Mouse (Mus musculus) regulatory T cell (primary cell): ENCODE measurements at regions not wholly inside any gene's neighbourhood (a gene's known extent, or its start where the extent isn't known, plus 50 kb on each side); places are given as distances from the start of the nearest gene placed in this dataset.
"Not testable (repeated sequence)": the region's sequence is repeated elsewhere in the genome, so short reads cannot be mapped to it uniquely, and the experiment has no call there.

Source experiments
- in situ Hi-C: fragments of 300-600 bp; cut with MboI, MseI; formaldehyde crosslinking; loops from one replicate; pipeline ENCODE4 v1.15.1; 2025; ENCODE audit warnings: high pct_unique_total_duplicates

- in situ Hi-C loops: not testable (repeated sequence)
Measured at GRCm38 (mm10) chr12:82056782-82057611, 112.1 kb upstream of the Sipa1l1 start.

GRCm38 (mm10) chr12:82064986-82065385, 104.1 kb upstream of the Sipa1l1 start:
- in situ Hi-C loops: no loop called here

DNA sequence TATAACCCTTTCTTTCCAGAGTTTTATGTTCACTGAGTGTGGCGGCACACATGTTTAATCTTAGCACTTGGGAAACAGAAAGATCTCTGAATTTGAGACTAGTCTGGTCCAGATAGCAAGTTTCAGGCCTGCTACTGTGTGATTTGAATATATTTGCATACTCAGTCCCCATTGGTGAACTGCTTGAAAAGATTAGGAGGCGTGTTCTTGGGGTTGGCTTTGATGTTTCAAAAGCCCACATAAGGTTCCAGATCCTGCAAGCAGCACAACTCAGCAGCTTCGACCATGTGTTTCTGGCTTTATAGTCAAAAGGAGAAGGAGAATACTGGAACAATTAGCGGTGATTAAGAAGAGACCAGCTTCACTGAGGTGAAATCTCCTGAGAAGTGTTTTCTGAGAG, 102.3 kb upstream of the Sipa1l1 start:
- in situ Hi-C loops: no loop called here

DNA sequence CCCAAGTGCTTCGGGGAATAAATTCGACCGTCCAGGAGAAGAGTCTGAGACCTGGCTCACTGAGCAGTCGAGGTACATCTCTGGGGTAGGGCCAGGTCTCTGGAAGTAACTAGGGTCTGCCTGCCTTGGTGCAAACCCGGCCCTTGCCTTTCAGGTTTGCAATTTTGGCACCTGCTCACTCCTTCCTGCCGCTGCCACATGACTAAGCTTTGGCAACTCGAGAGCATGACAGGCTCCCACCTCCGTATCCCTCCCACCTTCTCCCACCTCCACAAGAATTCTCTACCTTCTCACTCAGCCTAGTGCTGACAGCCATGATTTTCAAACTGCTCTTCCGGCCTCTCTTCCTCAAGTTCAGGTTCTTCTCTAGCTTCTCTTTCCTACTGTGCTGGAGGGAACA, 99.5 kb upstream of the Sipa1l1 start:
- in situ Hi-C loops: loop anchor here (5.0 kb wide), 1 partner anchor 42 kb away; no protein-coding TSS in a partner anchor

DNA sequence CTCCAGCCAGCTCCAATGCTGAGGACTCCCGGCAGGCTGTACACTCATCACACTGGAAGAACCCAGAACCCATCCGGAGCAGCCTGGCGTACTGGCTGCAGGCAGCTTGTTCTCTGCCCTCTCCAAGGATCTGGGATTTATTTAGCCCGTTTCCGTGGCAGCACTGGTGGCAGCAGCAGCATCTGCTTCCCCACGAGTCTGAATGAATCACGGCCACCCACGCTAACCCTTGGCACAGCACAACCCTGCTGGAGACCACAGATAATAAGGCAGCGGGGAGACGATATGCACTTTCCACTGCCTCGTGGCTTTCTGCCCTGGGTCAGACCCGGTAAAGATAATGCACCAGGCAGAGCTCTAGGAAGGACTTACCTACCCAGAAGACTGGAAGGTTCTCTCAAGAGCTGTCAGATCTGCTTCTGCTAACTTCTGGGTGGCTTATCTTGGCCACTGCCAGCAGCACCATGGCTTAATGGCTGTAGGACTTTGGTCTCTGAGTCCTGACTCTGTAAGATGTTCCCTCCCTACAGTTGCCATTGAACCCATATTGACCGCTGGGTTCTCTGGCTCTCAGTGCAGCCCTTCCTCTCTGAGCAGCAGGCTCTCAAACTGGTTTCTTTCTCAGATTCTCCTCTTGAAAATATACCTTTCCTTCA, 96.2 kb upstream of the Sipa1l1 start:
- in situ Hi-C loops: loop anchor here (5.0 kb wide), 1 partner anchor 46 kb away; no protein-coding TSS in a partner anchor

DNA sequence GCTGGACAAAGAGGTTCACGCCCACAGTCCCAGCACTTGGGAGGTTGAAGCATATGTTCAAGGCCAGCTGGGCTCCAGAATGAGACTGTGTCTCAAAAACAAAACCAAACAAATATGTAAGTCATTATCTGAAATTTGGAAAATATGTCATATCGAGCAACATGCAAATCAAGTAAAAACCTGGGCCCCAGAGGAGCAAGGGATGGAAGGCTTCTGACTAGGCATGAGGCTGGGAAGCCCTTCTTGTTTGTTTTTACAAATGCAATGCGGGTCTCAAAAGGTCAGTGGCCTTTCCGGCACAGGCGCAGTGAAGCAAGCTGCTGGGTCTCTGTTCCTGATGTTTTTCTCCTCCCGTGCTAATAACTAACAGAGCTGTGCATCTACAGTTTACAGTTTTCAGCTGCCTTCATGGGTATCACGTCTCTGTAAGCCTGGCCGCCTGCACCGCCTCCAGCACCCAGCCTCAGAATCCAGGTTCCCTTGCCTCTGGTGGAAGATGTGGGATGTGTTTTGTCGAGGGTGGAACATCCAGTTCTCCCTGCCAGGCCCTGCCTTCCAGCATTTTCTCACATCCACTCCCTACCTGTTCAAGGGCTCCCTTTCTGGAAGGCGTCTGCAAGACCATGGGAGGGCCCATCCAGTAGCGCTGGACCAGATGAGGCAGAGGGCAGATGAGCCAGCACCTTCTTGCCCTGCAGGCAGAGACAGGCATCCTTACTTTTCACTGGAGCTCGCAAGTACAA, 93.5 kb upstream of the Sipa1l1 start:
- in situ Hi-C loops: no loop called here

DNA sequence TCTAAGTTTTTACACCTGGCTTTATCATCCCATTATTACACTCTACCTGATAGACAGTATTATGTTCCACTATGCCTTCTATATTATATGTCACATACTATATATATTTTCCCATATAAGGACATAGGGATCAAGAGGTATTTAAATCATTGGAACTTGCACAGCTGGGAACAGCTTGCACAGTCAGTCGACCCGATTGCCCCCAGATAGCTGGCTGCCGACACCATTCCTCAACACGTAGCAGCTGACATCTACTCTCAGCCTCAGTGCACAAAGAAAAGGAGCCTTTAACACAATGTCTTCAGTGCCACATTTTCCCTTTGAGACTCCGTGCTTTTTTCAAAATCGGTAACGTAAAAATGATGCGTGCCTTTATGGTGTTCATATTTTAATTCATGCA, 92.4 kb upstream of the Sipa1l1 start:
- in situ Hi-C loops: no loop called here

GRCm38 (mm10) chr12:82077945-82078344, 91.2 kb upstream of the Sipa1l1 start:
- in situ Hi-C loops: no loop called here

DNA sequence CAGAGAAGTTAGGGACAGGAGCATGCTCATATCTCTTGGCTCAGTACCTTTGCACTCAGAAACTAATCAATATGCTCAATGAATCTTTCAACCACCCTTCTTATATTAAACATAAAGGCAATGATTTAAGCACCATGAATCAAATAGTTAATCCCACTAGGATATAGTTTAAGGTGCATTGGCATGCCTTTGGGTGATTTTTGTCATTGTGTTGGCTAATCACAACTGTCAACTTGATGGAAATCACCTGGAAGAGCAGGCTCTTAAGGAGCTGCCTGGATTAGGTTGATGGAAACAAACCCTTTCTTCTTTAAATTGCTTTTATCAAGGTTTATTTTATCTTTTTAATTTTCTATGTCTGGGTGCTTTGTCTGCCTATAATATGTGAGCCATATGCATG, 90.4 kb upstream of the Sipa1l1 start:
- in situ Hi-C loops: no loop called here

DNA sequence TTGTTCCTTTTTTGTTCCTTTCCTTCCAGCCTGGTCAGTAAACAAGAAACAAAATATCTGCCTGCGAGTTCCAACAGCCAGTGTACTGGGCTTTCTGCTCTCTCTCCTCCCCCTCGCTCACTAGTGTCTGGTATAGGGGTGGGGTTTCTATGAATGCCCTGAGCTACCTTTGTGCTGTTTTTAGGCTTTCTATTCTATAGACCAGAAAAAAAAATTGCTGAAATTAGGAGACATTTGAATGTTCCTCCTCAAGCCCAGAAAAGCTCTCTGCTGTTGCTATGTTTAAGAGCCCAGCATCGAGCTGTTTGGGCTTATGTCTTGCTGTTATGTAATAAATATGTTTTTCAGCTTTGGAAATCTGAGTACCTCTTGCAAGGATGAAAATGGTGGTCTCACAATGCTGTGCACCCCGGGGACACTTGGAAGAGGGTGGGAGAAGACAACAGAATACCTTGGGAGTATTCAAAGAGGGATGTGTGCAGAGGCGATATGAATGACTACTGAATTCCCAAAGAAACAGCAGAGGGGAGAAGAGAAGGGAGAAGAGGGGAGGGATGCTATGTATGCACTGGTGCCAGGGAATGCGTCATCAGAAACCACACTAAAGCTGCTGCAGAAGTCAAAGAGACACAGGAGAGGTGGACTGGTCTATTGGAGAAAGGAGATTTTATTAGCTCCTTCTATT, 88.8 kb upstream of the Sipa1l1 start:
- in situ Hi-C loops: no loop called here

DNA sequence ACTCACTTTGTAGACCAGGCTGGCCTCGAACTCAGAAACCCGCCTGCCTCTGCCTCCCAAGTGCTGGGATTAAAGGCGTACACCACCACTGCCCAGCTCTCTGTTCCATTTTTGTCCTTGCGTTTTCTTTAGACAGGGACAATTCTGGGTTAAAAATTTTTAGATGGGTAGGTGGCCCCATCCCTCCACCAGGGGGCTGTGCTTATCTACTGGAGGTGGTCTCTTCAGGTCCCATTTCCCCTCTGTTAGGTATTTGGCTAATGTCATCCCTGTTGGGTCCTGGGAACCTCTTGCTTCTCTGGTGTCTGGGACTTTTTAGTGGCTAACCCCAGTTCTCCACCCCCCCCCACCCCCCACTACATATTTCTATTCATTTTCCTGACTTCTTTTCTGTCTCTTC, 86.5 kb upstream of the Sipa1l1 start:
- in situ Hi-C loops: not testable (repeated sequence)

DNA sequence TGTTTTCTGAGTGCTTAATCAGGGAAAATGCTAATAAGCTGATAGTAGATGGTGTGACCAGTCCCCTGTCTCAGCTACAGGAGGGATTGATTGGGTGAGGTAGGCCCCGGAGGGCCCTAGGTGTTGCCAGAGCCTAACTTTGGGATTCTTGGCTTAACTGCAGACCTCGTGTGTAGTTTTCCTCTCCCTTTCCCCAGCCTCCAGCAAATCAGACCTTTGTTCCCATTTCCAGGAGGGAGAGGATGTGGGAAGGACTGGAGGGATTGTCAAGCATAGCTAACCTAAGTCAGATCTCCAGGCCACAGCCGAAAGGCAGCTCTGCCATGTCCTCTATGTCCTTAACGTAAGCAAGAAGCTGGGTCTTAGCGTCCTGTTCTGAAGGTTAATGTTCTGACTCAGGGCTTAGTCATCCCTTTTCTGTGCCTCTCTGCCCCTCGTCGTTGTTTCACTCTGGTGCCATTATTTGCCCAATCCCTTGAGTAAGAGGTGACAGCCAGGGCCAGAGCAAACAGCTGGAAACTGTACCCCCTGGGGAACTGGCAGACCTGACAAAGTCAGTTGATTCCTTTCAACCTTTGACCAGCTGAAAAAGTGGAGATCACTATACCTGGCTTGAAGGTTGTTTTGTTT, 83.2 kb upstream of the Sipa1l1 start:
- in situ Hi-C loops: no loop called here

- in situ Hi-C loops: no loop called here
Measured at GRCm38 (mm10) chr12:82086441-82086840, 82.7 kb upstream of the Sipa1l1 start.

DNA sequence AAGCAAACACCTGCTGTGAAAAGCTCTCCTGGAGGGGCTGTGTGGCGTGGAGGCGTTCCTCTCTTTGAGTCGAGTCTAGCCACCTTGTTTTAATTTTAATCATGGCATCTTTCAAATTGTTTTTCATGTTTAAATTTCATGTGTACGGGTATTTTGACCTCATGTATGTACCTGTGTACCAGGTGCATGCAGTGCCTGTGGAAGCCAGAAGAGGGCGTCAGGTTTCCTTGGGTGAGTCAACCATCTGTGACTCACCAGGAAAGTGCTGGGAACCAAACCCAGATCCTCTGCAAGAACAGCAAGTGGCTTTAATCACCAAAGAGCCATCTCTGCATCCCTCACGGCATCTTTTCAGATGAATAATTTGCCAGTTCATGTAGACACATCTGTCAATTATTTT, 79.8 kb upstream of the Sipa1l1 start:
- in situ Hi-C loops: no loop called here

DNA sequence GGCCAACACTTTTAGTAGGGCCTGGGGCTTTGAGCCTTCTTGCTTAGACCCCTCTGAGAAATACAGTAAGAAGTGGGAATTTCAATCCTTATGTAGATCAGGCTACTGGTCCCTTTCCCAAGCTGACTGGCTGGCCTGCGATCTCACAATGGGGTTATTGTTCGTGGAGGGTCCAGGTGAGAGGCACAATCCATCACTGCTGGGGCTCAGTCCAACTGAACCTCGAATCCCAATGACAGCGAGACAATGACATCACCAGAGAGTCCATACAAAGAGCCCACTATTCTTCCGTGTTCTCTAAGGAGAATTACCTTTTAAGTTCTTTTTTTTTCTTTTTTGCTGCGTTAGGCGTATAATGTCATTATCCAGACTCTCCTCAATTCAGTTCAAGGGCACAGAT, 75.8 kb upstream of the Sipa1l1 start:
- in situ Hi-C loops: no loop called here

GRCm38 (mm10) chr12:82095396-82095795, 73.7 kb upstream of the Sipa1l1 start:
- in situ Hi-C loops: no loop called here

DNA sequence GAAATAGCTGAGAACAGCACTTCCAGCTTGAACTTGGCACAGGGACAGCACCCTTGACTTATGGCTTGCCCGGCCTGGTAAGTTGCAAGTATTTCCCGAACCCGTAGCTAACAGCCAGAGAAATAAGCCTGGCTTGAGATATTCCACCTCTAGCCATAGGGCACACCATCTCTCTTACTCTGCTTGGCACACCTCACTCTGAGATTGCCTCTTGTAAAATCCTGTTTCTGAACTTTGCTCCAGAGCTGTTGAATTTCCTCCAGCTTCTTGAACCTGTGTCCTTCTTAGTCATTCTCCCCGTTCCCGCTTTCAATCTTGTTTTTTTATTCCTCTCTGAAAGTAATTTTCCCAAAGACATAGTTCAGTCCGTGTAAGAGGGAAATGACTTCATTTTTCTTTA, 72.0 kb upstream of the Sipa1l1 start:
- in situ Hi-C loops: no loop called here

DNA sequence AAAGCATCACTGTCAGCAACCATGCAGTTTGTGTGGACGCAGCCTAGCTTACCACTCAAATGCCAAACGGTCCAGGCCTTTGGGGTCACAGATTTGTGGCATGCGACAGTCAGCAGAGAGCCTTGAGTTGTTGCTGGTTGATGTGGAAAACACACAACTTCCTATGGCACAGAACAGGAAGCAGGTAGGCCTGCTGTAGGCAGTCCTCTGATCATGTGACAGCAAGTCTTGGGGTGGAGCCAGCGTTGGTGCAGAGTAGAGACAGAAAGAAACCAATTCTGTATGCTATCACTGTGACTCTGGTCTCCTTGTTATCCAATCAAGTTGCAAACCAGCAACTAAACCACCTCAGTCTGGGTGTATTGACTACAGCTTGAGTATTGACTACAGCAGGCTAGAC, 71.5 kb upstream of the Sipa1l1 start:
- in situ Hi-C loops: no loop called here

DNA sequence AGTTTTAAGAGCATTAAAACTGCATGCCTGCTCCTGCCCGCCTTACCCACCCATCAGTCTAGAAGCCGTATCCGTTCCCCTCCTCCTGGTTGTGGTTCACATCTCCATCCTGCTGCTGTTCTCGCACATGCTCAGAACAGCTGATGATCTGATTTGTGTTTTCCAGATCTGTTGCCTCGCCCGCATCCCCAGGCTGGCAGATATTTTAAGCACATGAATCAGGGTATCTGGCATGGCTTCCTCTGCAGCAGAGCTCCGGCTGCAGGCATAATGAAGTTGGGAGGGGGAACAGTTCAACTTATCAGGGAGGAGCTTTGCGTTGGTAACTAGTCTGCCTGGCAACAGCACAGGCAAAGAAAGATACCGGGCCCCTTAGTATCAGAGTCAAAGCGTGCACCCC, 64.9 kb upstream of the Sipa1l1 start:
- in situ Hi-C loops: no loop called here

- in situ Hi-C loops: no loop called here
Measured at GRCm38 (mm10) chr12:82105184-82106031, 63.7 kb upstream of the Sipa1l1 start.
